Mouse (Mus musculus) intestine, embryonic 16.5 days (tissue): Measurements from ENCODE around the gene Adap1. TPM values are rescaled to one million over a fixed set of nuclear protein-coding genes. Genes with fewer than 3 reads are reported as not detected.
A peak's percentile ranks its signal among the peaks of the same experiment; 100 is the strongest.

ENCODE experiments used
- ATAC-seq: fragments of 200-750 bp; cut with Nextera tagmentation; 2 replicates; pipeline ENCODE4 v1.8.0; 2017; ENCODE audit warnings: moderate TSS enrichment, moderate library complexity
- H3K27ac ChIP-seq: fragments of 300-500 bp; sonication (generic); 2 replicates; pipeline ENCODE4 v1.5.1; 2014; ENCODE audit warnings: mild to moderate bottlenecking, low read length
- H3K27me3 ChIP-seq: fragments of 300-500 bp; sonication (generic); replicated peaks from 2 replicates; pipeline ENCODE4 v1.6.1; 2014; ENCODE audit warnings: low read length, control low read depth, mixed read lengths; ENCODE audit not compliant: control insufficient read depth, insufficient read depth
- H3K36me3 ChIP-seq: fragments of 300-500 bp; sonication (generic); 2 replicates; pipeline ENCODE4 v1.6.1; 2014; ENCODE audit warnings: low read length, control low read depth; ENCODE audit not compliant: control insufficient read depth, insufficient read depth
- H3K4me1 ChIP-seq: fragments of 300-500 bp; sonication (generic); 2 replicates; pipeline ENCODE4 v1.6.1; 2014; ENCODE audit warnings: low read length, control low read depth, mixed read lengths; ENCODE audit not compliant: control insufficient read depth, insufficient read depth
- H3K4me2 ChIP-seq: fragments of 300-500 bp; sonication (generic); 2 replicates; pipeline ENCODE4 v1.6.1; 2014; ENCODE audit warnings: low read depth, low read length, control low read depth
- H3K4me3 ChIP-seq: fragments of 300-500 bp; sonication (generic); 2 replicates; pipeline ENCODE4 v1.5.1; 2014; ENCODE audit warnings: mild to moderate bottlenecking, low read length
- H3K9ac ChIP-seq: fragments of 300-500 bp; sonication (generic); 2 replicates; pipeline ENCODE4 v1.6.1; 2014; ENCODE audit warnings: low read depth, low read length
- H3K9me3 ChIP-seq: fragments of 300-500 bp; sonication (generic); 2 replicates; pipeline ENCODE4 v1.6.1; 2016; ENCODE audit warnings: low read length, control low read depth; ENCODE audit not compliant: control insufficient read depth
- WGBS: fragments of 180-500 bp; shearing (Covaris S2); extraction: QIAGEN DNeasy Blood & Tissue Kit; methylation state at CpG from one replicate; pipeline ENCODE4 v1.1.7; 2014; 5-methylcytosine and 5-hydroxymethylcytosine counted together
- polyA plus RNA-seq: library from polyadenylated mRNA; unstranded; fragments of >200 nt; fragmentation: Nextera tagmentation; extraction: Ambion mirVana; gene quantifications from 2 replicates; pipeline ENCODE4 v1.2.1, GENCODE M21; 2015

Adap1 gene
- polyA plus RNA-seq, 1 experiment from 2014 or later: 5.3 TPM

DNA sequence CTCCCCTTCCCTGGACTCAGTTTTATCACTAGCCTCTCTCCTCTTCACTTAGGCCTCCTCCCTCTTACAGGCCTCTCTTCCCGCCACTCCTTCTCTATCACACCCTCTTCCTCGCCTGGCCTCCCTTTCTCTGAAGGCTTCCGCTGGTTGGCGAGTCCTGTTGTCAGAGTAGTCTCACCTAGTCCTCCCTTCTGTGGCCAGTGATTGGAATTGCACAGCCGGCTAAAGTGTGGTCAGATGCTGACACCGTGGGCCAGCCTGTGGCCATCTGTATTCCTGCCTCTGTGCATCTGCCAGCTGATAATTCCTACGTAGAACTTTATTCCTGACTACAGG is 72.5 kb downstream of the Adap1 start:
- peak; percentile 54 for ATAC-seq
- H3K9me3 ChIP-seq: no peaks in the 10 kb centered on the region
- H3K36me3 ChIP-seq: peaks cover 5% of the 10 kb centered on the region; the same call in 1 of the 2 replicates
- 0% methylated on average over 7 of the region's 7 CpGs for WGBS
- H3K4me2 ChIP-seq: peak overlapping the region; percentile 82
- H3K4me3 ChIP-seq: peak overlapping the region; percentile 79
- peak overlapping the region; percentile 86 for H3K27ac ChIP-seq
- H3K27me3 ChIP-seq: no peaks in the 10 kb centered on the region
- peaks cover 11% of the 10 kb centered on the region for H3K4me1 ChIP-seq
- peak overlapping the region; percentile 77 for H3K9ac ChIP-seq

DNA sequence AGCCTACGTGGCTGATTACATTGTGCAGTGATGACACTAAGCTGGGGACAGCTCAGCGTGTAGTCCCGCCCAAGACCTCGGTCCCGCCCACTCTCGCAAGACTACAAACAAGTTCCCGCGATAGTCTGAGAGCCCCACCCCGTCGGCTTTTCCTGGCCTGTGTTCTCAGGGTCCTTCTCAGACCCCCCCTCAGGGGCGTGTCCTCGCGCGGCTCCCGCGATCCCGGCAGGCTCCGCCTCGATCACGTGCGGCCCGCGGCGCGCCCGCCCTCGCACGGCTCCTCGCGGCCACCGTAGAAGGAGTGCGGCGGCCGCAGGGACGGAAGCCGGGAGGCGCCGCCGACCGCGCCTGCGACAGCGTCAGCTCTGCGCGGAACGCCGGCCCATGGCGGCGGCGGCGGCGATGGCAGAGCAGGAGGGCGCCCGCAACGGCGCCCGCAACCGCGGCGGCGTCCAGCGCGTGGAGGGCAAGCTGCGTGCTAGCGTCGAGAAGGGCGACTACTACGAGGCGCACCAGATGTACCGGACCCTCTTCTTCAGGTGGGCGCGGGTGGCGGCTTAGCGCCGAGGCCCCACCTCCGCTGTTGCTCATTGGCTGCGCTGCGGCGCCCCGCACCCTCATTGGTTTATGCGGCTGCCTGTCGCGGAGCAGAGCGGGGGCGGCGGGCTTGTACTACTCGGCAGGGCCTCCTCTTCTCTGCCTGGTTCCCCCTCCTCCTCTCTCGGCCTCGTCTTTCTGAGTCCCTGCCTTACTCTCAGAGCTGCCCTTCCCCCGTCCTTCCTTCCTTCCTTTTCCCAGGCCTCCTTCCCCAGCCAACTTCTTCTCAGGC is 73.1 kb downstream of the Adap1 start, which contains the start of gene Get4:
Gene Get4, plus strand, starts transcription at position 244 of the 829 bp plus-strand sequence.
- H3K4me2 ChIP-seq: peak within 1 kb of the TSS; percentile 82
- H3K4me3 ChIP-seq: peak within 1 kb of the TSS; percentile 79
- peak; percentile 94 for ATAC-seq
- no peaks in the 10 kb centered on the region for H3K9me3 ChIP-seq
- WGBS: under 1% methylated on average over 86 of the region's 90 CpGs
- peaks cover 11% of the 10 kb centered on the region for H3K4me1 ChIP-seq
- peak within 1 kb of the TSS; percentile 86 for H3K27ac ChIP-seq
- peaks cover 5% of the 10 kb centered on the region; the same call in 1 of the 2 replicates for H3K36me3 ChIP-seq
- H3K27me3 ChIP-seq: no peaks in the 10 kb centered on the region
- H3K9ac ChIP-seq: peak within 1 kb of the TSS; percentile 77

DNA sequence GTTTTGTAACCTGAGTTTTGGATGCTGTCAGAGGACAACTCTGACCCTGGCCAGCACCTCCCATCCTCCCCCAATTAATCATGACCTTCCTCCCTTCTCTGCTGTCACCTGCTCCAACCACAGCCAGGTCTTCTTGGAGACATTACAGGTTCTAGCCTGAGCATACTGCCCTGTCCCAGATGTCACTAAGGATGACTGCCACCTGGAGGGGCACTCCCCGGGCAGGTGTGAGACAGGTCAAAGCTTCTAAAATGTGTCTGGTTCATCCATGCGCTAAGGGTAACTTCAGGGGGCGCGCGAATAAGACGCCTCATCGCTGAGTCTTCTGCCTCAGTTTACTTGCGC is 73.7 kb downstream of the Adap1 start:
- Histone ChIP-seq H3K4me2 (peak overlapping the region; percentile 74), H3K4me1 (peaks cover 11% of the 10 kb centered on the region), H3K27ac (peak overlapping the region; percentile 74), H3K9ac (peak overlapping the region; percentile 70), H3K36me3 (peaks cover 5% of the 10 kb centered on the region; the same call in 1 of the 2 replicates), H3K9me3 (no peaks in the 10 kb centered on the region), H3K27me3 (no peaks in the 10 kb centered on the region), H3K4me3 (peak overlapping the region; percentile 79)
- WGBS: under 1% methylated on average over 8 of the region's 8 CpGs
- peak; percentile 41 for ATAC-seq

DNA sequence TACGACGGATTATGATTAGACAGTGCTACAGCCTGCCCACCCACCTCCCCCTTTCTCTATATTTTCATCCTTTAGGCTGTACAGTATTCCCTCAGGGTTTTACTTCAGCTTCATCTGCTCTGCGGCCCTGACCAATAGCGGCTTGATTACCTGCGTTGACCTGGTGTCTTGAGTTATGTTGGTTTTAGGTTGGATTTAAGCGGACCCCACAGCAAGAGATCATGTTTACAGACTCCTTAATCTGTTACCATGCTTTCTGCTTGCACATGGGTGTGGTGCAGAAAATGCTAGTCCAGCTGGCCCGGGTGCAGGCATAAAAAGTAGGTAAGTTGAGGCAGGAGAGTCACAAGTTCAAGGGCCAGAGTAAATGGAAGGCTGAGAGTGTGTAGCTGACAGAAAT is 74.1 kb downstream of the Adap1 start:
- Histone ChIP-seq H3K27ac (peak overlapping the region; percentile 74; the same call in 1 of the 2 replicates), H3K4me1 (peaks cover 11% of the 10 kb centered on the region), H3K9ac (peak overlapping the region; percentile 70), H3K27me3 (no peaks in the 10 kb centered on the region), H3K4me3 (peak overlapping the region; percentile 79; the same call in 1 of the 2 replicates), H3K9me3 (no peaks in the 10 kb centered on the region), H3K4me2 (peak overlapping the region; percentile 74), H3K36me3 (peaks cover 5% of the 10 kb centered on the region; the same call in 1 of the 2 replicates)
- WGBS: 75% methylated on average over 7 of the region's 7 CpGs
- no peak for ATAC-seq

DNA sequence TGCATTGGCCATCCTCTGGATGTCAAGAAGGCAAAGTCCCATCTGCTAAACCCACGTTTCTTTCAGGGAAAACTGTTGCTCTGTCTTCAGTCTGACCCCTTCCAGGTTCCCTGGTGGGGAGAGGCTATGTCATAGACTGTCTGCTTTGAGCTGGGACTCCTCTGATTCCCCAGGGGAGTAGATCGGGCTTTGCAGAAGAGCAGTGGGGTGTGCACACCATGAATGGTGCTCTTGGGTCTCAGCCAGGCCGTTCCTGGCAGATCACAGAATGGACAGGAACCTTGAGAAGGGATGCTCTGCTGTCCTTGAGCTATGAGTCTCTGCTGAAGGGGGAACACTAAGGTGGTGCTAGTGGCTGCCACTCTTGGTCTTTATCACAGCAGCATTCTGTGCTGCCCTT is 76.6 kb downstream of the Adap1 start:
- no peak overlapping the region for H3K9ac ChIP-seq
- WGBS: 80% methylated on average over 3 of the region's 3 CpGs
- H3K4me1 ChIP-seq: peaks cover 6% of the 10 kb centered on the region
- H3K27ac ChIP-seq: no peak overlapping the region
- no peaks in the 10 kb centered on the region for H3K27me3 ChIP-seq
- H3K4me2 ChIP-seq: no peak overlapping the region
- ATAC-seq: no peak
- no peaks in the 10 kb centered on the region for H3K9me3 ChIP-seq
- H3K36me3 ChIP-seq: peaks cover 10% of the 10 kb centered on the region; the same call in 1 of the 2 replicates
- no peak overlapping the region for H3K4me3 ChIP-seq

DNA sequence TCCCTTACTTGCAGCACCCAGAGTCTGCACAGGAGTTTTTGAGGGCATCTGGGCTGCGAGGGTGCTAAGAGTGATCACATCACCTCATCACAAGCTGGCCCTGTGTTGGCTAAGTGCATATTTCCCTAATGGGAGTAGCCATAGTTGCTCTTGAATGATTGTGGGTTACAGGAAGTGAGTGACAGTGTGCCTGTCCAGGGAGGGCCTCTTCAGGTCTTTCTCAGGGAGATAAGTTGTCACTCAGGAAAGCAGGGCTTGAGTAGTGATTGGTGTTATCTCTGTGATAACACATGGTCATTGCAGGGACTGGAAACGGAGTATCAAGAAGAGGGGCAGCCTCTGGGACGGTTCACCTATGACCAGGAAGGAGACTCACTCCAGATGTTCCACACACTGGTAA is 77.7 kb downstream of the Adap1 start:
- Histone ChIP-seq H3K4me3 (no peak overlapping the region), H3K9ac (no peak overlapping the region), H3K27me3 (no peaks in the 10 kb centered on the region), H3K4me2 (no peak overlapping the region), H3K9me3 (no peaks in the 10 kb centered on the region), H3K27ac (no peak overlapping the region), H3K36me3 (peaks cover 10% of the 10 kb centered on the region; the same call in 1 of the 2 replicates), H3K4me1 (no peaks in the 10 kb centered on the region)
- no peak for ATAC-seq
- WGBS: 74% methylated on average over 3 of the region's 3 CpGs

DNA sequence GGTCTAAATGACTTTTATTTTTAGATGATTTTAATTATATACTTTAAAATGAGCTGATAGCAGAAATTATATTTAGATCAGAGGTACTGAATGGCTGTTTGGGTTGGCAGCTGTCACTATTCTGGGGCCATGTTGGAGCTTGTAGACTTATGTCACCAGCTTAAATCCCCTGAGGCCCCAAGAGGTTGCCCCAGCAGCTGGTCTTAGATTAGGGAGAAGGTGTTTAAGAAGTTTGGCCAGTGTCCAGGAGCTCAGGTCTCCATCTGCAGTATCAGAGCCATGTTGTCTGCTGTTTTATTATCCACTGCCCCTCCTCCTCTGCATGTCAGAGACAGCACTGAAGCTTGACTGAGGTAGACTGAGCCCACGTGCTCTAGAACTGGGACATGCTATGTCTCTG is 82.0 kb downstream of the Adap1 start:
- Histone ChIP-seq H3K36me3 (peaks cover 14% of the 10 kb centered on the region; the same call in 1 of the 2 replicates), H3K4me1 (no peaks in the 10 kb centered on the region), H3K27ac (no peak overlapping the region), H3K9ac (no peak overlapping the region), H3K9me3 (no peaks in the 10 kb centered on the region), H3K27me3 (no peaks in the 10 kb centered on the region), H3K4me3 (no peak overlapping the region), H3K4me2 (no peak overlapping the region)
- WGBS: 92% methylated on average over 1 of the region's 1 CpGs
- ATAC-seq: no peak

DNA sequence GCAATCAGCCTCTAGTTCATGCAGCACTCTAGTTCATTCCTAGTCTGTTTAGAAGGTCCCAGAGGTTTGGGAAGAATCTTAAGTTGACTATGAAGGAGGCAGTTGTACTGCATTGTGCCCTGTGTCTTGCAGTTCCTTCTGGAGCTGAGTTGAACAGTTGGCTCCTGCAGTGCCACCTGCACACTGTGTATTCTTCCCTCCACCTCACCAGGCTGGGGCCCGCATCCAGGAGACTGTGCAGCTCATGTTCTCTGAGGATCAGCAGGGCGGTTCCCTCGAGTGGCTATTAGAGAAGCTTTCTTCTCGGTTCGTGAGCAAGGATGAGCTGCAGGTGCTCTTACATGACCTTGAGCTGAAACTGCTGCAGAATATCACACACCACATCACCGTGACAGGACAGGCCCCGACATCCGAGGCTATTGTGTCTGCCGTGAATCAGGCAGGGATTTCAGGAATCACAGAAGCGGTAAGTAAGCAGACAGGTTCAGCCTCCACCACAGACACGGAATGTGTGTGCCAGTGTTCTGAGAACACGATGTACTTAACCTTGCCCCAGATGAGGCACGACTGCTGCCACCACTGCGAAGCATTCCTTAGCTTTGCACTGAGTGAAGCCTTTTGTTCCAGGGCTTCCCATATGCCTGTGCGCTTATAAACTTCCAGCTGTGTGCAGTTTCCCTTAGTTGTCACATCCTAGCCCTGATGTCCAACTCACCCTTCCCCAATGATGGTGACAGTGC is 84.2 kb downstream of the Adap1 start:
- no peak overlapping the region for H3K4me2 ChIP-seq
- 86% methylated on average over 15 of the region's 15 CpGs for WGBS
- no peaks in the 10 kb centered on the region for H3K9me3 ChIP-seq
- H3K27ac ChIP-seq: no peak overlapping the region
- no peak for ATAC-seq
- H3K9ac ChIP-seq: no peak overlapping the region
- H3K4me1 ChIP-seq: no peaks in the 10 kb centered on the region
- no peak overlapping the region for H3K4me3 ChIP-seq
- H3K36me3 ChIP-seq: peaks cover 12% of the 10 kb centered on the region; the same call in 1 of the 2 replicates
- H3K27me3 ChIP-seq: no peaks in the 10 kb centered on the region

DNA sequence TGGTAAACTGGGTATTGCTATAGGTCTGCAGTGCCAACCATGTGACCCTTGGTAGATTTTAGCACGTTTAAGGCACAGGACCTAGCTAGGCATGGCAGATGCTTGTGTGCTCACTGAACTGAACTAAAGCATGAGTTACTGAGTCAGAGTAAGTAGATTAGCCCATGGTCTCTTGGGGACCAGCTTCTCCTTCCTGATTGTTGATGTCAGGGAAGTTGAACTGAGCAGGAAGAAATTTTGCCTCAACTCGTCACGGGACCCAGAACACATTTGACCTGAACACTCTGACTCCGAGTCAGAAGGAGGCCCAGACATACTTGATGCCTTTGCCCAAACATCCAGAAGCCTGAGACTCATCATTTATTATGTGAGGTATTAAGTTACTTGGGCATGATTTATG is 88.0 kb downstream of the Adap1 start:
- H3K9me3 ChIP-seq: no peaks in the 10 kb centered on the region
- H3K9ac ChIP-seq: no peak overlapping the region
- no peak overlapping the region for H3K4me2 ChIP-seq
- H3K27ac ChIP-seq: no peak overlapping the region
- H3K4me1 ChIP-seq: no peaks in the 10 kb centered on the region
- 76% methylated on average over 4 of the region's 4 CpGs for WGBS
- H3K36me3 ChIP-seq: peaks cover 22% of the 10 kb centered on the region
- no peaks in the 10 kb centered on the region for H3K27me3 ChIP-seq
- ATAC-seq: no peak
- H3K4me3 ChIP-seq: no peak overlapping the region
